Comparison of ENCODE assay signal across 9 mouse cellular contexts in the genomic region with DNA sequence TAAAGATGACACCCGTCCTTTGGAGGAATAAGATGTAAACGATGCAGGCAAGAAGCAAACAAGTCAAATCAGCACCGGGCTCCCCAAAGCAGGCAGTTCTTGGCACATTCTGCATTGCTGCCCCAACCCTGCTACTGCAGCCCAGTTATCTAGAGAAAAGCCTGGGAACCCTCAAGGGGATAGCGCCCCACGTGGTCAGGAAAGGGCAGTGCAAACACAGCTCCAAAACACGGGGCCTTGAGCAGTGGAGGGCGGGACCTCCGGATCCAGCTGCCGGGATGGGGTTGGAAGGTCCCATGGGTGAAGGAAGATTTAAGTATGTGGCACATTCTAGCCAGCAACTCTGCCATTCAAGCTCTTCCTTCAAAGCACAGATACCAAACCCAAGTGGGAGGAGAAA.
DNase-seq lines count a peak whose midpoint lies in the region; ATAC-seq and TF ChIP-seq lines count a peak whose summit lies in the region.
"Had no signal": no experiment of that assay in that cellular context is flagged by ENCODE, and none has a peak within 500 bp of the region (broad histone marks: within the 10 kb centered on the region; RNA-seq: fewer than 3 reads in every experiment).

No protein-coding gene starts in this region.

- H3K9me3 ChIP-seq in hindbrain, embryonic 14.5 days (ENCODE audit: control insufficient read depth, low read length) = no peaks in the 10 kb centered on the region
- H3K9me3 ChIP-seq in hindbrain, embryonic 16.5 days (ENCODE audit: control insufficient read depth, low read length) = no peaks in the 10 kb centered on the region
- no peaks in the 10 kb centered on the region for H3K9me3 ChIP-seq in ES-E14 (ENCODE audit: control insufficient read depth, insufficient read depth, low read depth, low read length)
- no peaks in the 10 kb centered on the region for H3K9me3 ChIP-seq in embryonic facial prominence, embryonic 11.5 days (replicated peaks; ENCODE audit: control insufficient read depth, low read length)
- no peaks in the 10 kb centered on the region for H3K9me3 ChIP-seq in liver, embryonic 13.5 days (replicated peaks)
- H3K9me3 ChIP-seq: limb, embryonic 12.5 days had no signal

- ATAC-seq in hindbrain, embryonic 14.5 days (ENCODE audit: low FRiP score) = no peak
- no peak for ATAC-seq in hindbrain, embryonic 16.5 days
- ATAC-seq in embryonic facial prominence, embryonic 11.5 days (replicated peaks; ENCODE audit: insufficient number of reproducible peaks, low FRiP score, low TSS enrichment, low read depth) = no peak
- ATAC-seq in liver, embryonic 13.5 days (ENCODE audit: low read depth) = no peak

- in situ Hi-C loops in ES-E14 (cut with MboI; ENCODE audit: low sequenced_read_pairs in 2 of 2, unreplicated experiment in 2 of 2) = loop anchor here (25.0 kb wide), 2 partner anchors 333 to 358 kb away; a partner anchor contains a TSS

- no peak overlapping the region for H3K9ac ChIP-seq in hindbrain, embryonic 14.5 days
- H3K9ac ChIP-seq in hindbrain, embryonic 16.5 days (ENCODE audit: low read depth, low read length) = no peak overlapping the region
- no peak overlapping the region for H3K9ac ChIP-seq in ES-E14 (ENCODE audit: insufficient read depth, low read depth, low read length, poor library complexity, severe bottlenecking)
- H3K9ac ChIP-seq in embryonic facial prominence, embryonic 11.5 days (replicated peaks; ENCODE audit: low read length) = no peak overlapping the region
- H3K9ac ChIP-seq in liver, embryonic 13.5 days = no peak overlapping the region
- H3K9ac ChIP-seq: limb, embryonic 12.5 days had no signal

- H3K36me3 ChIP-seq in hindbrain, embryonic 14.5 days (replicated peaks; ENCODE audit: control insufficient read depth, insufficient read depth) = no peaks in the 10 kb centered on the region; the same call in none of the 2 replicates
- no peaks in the 10 kb centered on the region for H3K36me3 ChIP-seq in hindbrain, embryonic 16.5 days (ENCODE audit: control insufficient read depth, insufficient read depth, low read length)
- no peaks in the 10 kb centered on the region for H3K36me3 ChIP-seq in ES-E14 (ENCODE audit: control insufficient read depth, insufficient read depth, low read length, poor library complexity, severe bottlenecking)
- H3K36me3 ChIP-seq in embryonic facial prominence, embryonic 11.5 days (replicated peaks; ENCODE audit: control insufficient read depth, insufficient read depth, low read depth, low read length) = no peaks in the 10 kb centered on the region
- H3K36me3 ChIP-seq in liver, embryonic 13.5 days = no peaks in the 10 kb centered on the region
- H3K36me3 ChIP-seq: limb, embryonic 12.5 days had no signal

- H3K27me3 ChIP-seq in hindbrain, embryonic 14.5 days (ENCODE audit: control insufficient read depth, insufficient read depth, low read length) = no peaks in the 10 kb centered on the region
- no peaks in the 10 kb centered on the region for H3K27me3 ChIP-seq in hindbrain, embryonic 16.5 days (replicated peaks; ENCODE audit: control insufficient read depth, insufficient read depth, low read length)
- no peaks in the 10 kb centered on the region for H3K27me3 ChIP-seq in embryonic facial prominence, embryonic 11.5 days (ENCODE audit: control insufficient read depth, insufficient read depth, low read length)
- H3K27me3 ChIP-seq in liver, embryonic 13.5 days = no peaks in the 10 kb centered on the region

- no peak overlapping the region for H3K27ac ChIP-seq in hindbrain, embryonic 14.5 days
- H3K27ac ChIP-seq in hindbrain, embryonic 16.5 days (ENCODE audit: low read depth, low read length) = no peak overlapping the region
- H3K27ac ChIP-seq in ES-E14 (ENCODE audit: insufficient read depth, low read depth, low read length, poor library complexity, severe bottlenecking) = no peak overlapping the region
- H3K27ac ChIP-seq in embryonic facial prominence, embryonic 11.5 days (replicated peaks; ENCODE audit: low read depth, low read length) = no peak overlapping the region
- no peak overlapping the region for H3K27ac ChIP-seq in liver, embryonic 13.5 days
- H3K27ac ChIP-seq: limb, embryonic 12.5 days had no signal

- H3K4me3 ChIP-seq in hindbrain, embryonic 14.5 days (replicated peaks; ENCODE audit: low read length) = no peak overlapping the region
- no peak overlapping the region for H3K4me3 ChIP-seq in hindbrain, embryonic 16.5 days (ENCODE audit: low read length)
- peak overlapping the region; percentile 4 to 62; a peak in 3 of 4 replicates for H3K4me3 ChIP-seq in ES-E14 (ENCODE audit: insufficient read depth in 1 of 2, low read depth in 1 of 2, low read length in 2 of 2, poor library complexity in 1 of 2, severe bottlenecking in 1 of 2)
- H3K4me3 ChIP-seq in embryonic facial prominence, embryonic 11.5 days (ENCODE audit: low read depth, low read length) = no peak overlapping the region
- no peak overlapping the region for H3K4me3 ChIP-seq in liver, embryonic 13.5 days (replicated peaks)
- H3K4me3 ChIP-seq: limb, embryonic 12.5 days had no signal

- 38% methylated on average over 9 of the region's 9 CpGs for WGBS in hindbrain, embryonic 14.5 days
- WGBS in hindbrain, embryonic 16.5 days = 31% methylated on average over 9 of the region's 9 CpGs
- 31% methylated on average over 9 of the region's 9 CpGs for WGBS in embryonic facial prominence, embryonic 11.5 days
- 26% methylated on average over 9 of the region's 9 CpGs for WGBS in liver, embryonic 13.5 days (ENCODE audit: insufficient replicate concordance)

- peak; percentile 28 for DNase-seq in hindbrain, embryonic 14.5 days (ENCODE audit: low spot score)
- DNase-seq in A20 (ENCODE audit: low read depth, low spot score) (peak; percentile 63), ES-E14 (ENCODE audit: low read depth, low spot score) (peak; percentile 71)
- DNase-seq in embryonic facial prominence, embryonic 11.5 days (ENCODE audit: low spot score) = peak; percentile 47
- peak; percentile 15 for DNase-seq in liver, embryonic 13.5 days
- peak; percentile 63 for DNase-seq in thymus, postnatal 0 days (ENCODE audit: low spot score)
- no peak for DNase-seq in frontal cortex, postnatal 25 days (ENCODE audit: low spot score in 2 of 2)

- no peaks in the 10 kb centered on the region for H3K4me1 ChIP-seq in hindbrain, embryonic 14.5 days (replicated peaks; ENCODE audit: control insufficient read depth, insufficient read depth, low read length)
- H3K4me1 ChIP-seq in hindbrain, embryonic 16.5 days (ENCODE audit: control insufficient read depth, insufficient read depth, low read depth, low read length) = no peaks in the 10 kb centered on the region
- peaks cover 0 to 2% of the 10 kb centered on the region in 2 experiments; a peak in 1 of 4 replicates for H3K4me1 ChIP-seq in ES-E14 (ENCODE audit: control insufficient read depth in 2 of 2, insufficient read depth in 2 of 2, low read length in 2 of 2, poor library complexity in 1 of 2)
- H3K4me1 ChIP-seq in embryonic facial prominence, embryonic 11.5 days (ENCODE audit: control insufficient read depth, insufficient read depth, low read length) = no peaks in the 10 kb centered on the region
- no peaks in the 10 kb centered on the region for H3K4me1 ChIP-seq in liver, embryonic 13.5 days (replicated peaks)

- H3K4me2 ChIP-seq in hindbrain, embryonic 14.5 days (replicated peaks) = no peak overlapping the region
- H3K4me2 ChIP-seq in hindbrain, embryonic 16.5 days (ENCODE audit: low read length) = no peak overlapping the region
- no peak overlapping the region for H3K4me2 ChIP-seq in embryonic facial prominence, embryonic 11.5 days (ENCODE audit: low read depth, low read length)
- H3K4me2 ChIP-seq in liver, embryonic 13.5 days = no peak overlapping the region
- H3K4me2 ChIP-seq: limb, embryonic 12.5 days had no signal

TF ChIP-seq in ES-E14, 5 proteins besides CTCF, POLR2A, EP300 and RAD21:
- TF ChIP-seq HCFC1 (IDR thresholded peaks at IDR 0.05; ENCODE audit: borderline replicate concordance, insufficient read depth, low read length) (no peak), MAFK (IDR thresholded peaks at IDR 0.05; ENCODE audit: insufficient read depth, low read depth, low read length) (no peak), ZC3H11A (IDR thresholded peaks at IDR 0.05; ENCODE audit: borderline replicate concordance, low read depth, low read length) (no peak), CHD2 (IDR thresholded peaks at IDR 0.05; ENCODE audit: low read depth, low read length) (no peak), ZNF384 (IDR thresholded peaks at IDR 0.05; ENCODE audit: low read depth, low read length) (no peak)

Comparison
In these comparisons a context has a peak if more than half of its experiments do, and no peak if none do; other contexts are left out.
1. DNase-seq: peak in hindbrain, embryonic 14.5 days (single experiment), A20 (single experiment), ES-E14 (single experiment), embryonic facial prominence, embryonic 11.5 days (single experiment), liver, embryonic 13.5 days (single experiment) and thymus, postnatal 0 days (single experiment); none in frontal cortex, postnatal 25 days (0 of 2).
2. H3K4me3 ChIP-seq: peak in ES-E14 (2 of 2); none in hindbrain, embryonic 14.5 days (single experiment), hindbrain, embryonic 16.5 days (single experiment), embryonic facial prominence, embryonic 11.5 days (single experiment) and liver, embryonic 13.5 days (single experiment).